ENCODE assay signal across 14 mouse cellular contexts in genomic region chr16:95432540-95432971, GRCm38 (mm10).
DNase-seq lines count a peak whose midpoint lies in the region; ATAC-seq and TF ChIP-seq lines count a peak whose summit lies in the region.
"Had no signal": no experiment of that assay in that cellular context is flagged by ENCODE, and none has a peak within 500 bp of the region (broad histone marks: within the 10 kb centered on the region; RNA-seq: fewer than 3 reads in every experiment).

No protein-coding gene starts in this region.

- intact Hi-C loops in heart, adult 2 months (cut with DNase I) = loop anchor here (10.0 kb wide), 1 partner anchor 322 kb away; no protein-coding TSS in a partner anchor
- intact Hi-C loops in heart, postnatal 10 days (cut with DNase I) = no loop called here

- peaks cover 17% of the 10 kb centered on the region for H3K4me1 ChIP-seq in liver, postnatal 0 days (ENCODE audit: insufficient read depth)
- peaks cover 22% of the 10 kb centered on the region for H3K4me1 ChIP-seq in heart, adult 2 months (ENCODE audit: control insufficient read depth, insufficient read depth, low read length)
- H3K4me1 ChIP-seq: forebrain, embryonic 15.5 days had no signal

- WGBS in liver, postnatal 0 days (ENCODE audit: insufficient replicate concordance) = 54% methylated on average over 2 of the region's 2 CpGs
- 3% methylated on average over 2 of the region's 2 CpGs for WGBS in heart, adult 2 months

- no peaks in the 10 kb centered on the region; the same call in 1 of the 2 replicates for H3K79me2 ChIP-seq in heart, adult 2 months (replicated peaks; ENCODE audit: control insufficient read depth, insufficient read depth, low read length)

- H3K27me3 ChIP-seq in liver, postnatal 0 days (ENCODE audit: insufficient read depth, low read length) = no peaks in the 10 kb centered on the region
- no peaks in the 10 kb centered on the region for H3K27me3 ChIP-seq in heart, adult 2 months (ENCODE audit: control insufficient read depth, insufficient read depth, low read length)
- H3K27me3 ChIP-seq: forebrain, embryonic 15.5 days; kidney, embryonic 15.5 days; limb, embryonic 13.5 days had no signal

- H3K36me3 ChIP-seq in liver, postnatal 0 days (replicated peaks; ENCODE audit: insufficient read depth, low read length) = no peaks in the 10 kb centered on the region
- peaks cover 2% of the 10 kb centered on the region for H3K36me3 ChIP-seq in heart, adult 2 months (ENCODE audit: control insufficient read depth, insufficient read depth, low read length)
- H3K36me3 ChIP-seq: forebrain, embryonic 15.5 days; kidney, embryonic 15.5 days; limb, embryonic 13.5 days had no signal

- no peak overlapping the region for H3K4me2 ChIP-seq in liver, postnatal 0 days (ENCODE audit: low read depth, low read length)
- H3K4me2 ChIP-seq: forebrain, embryonic 15.5 days; kidney, embryonic 15.5 days; limb, embryonic 13.5 days; midbrain, embryonic 11.5 days had no signal

- peak; percentile 55 for ATAC-seq in liver, postnatal 0 days
- ATAC-seq: activated CD4-positive, CD25-positive, alpha-beta regulatory T cell, adult 4 months; forebrain, embryonic 15.5 days had no signal

- no peak overlapping the region for H3K9ac ChIP-seq in liver, postnatal 0 days (replicated peaks)
- no peak overlapping the region for H3K9ac ChIP-seq in heart, adult 2 months (ENCODE audit: low read depth, low read length)
- H3K9ac ChIP-seq: forebrain, embryonic 15.5 days; kidney, embryonic 15.5 days; limb, embryonic 13.5 days had no signal

- no peak for DNase-seq in liver, postnatal 0 days
- DNase-seq in liver = no peak
- DNase-seq in heart, adult 2 months = peak in 1 of 2 experiments; percentile 49
- DNase-seq in heart, postnatal 10 days = peak; percentile 63 to 72
- peak; percentile 56 for DNase-seq in skeletal muscle tissue, adult 2 months (ENCODE audit: low read depth, low spot score)
- no peak for DNase-seq in thymus, postnatal 36 days
- no peak for DNase-seq in kidney, postnatal 25 days
- no peak for DNase-seq in adrenal gland, postnatal 14 days
- DNase-seq: cerebellum, adult 11-12 months had no signal

- peak overlapping the region; percentile 57 for H3K27ac ChIP-seq in liver, postnatal 0 days (ENCODE audit: low read depth)
- peak overlapping the region; percentile 49 for H3K27ac ChIP-seq in heart, adult 2 months
- H3K27ac ChIP-seq: forebrain, embryonic 15.5 days; kidney, embryonic 15.5 days; limb, embryonic 13.5 days had no signal

- no peak for TF ChIP-seq POLR2A in heart, adult 2 months (IDR thresholded peaks at IDR 0.05; ENCODE audit: insufficient read depth, low read depth, low read length)

- H3K4me3 ChIP-seq in liver, postnatal 0 days (ENCODE audit: low read depth, low read length) = no peak overlapping the region
- H3K4me3 ChIP-seq in heart, adult 2 months = no peak overlapping the region
- H3K4me3 ChIP-seq: forebrain, embryonic 15.5 days; kidney, embryonic 15.5 days; limb, embryonic 13.5 days had no signal

- TF ChIP-seq EP300 in liver, postnatal 0 days (IDR thresholded peaks at IDR 0.05; ENCODE audit: low read depth) = no peak
- peak; percentile 84; the same call in 1 of the 2 replicates for TF ChIP-seq EP300 in heart, adult 2 months (IDR thresholded peaks at IDR 0.05; ENCODE audit: insufficient read depth, low read depth, low read length)

- TF ChIP-seq CTCF in liver, postnatal 0 days (IDR thresholded peaks at IDR 0.05; ENCODE audit: low read depth) = no peak
- peak; percentile 18; the same call in 1 of the 2 replicates for TF ChIP-seq CTCF in heart, adult 2 months (IDR thresholded peaks at IDR 0.05)

- no peaks in the 10 kb centered on the region for H3K9me3 ChIP-seq in liver, postnatal 0 days (ENCODE audit: low read length)
- H3K9me3 ChIP-seq: forebrain, embryonic 15.5 days; kidney, embryonic 15.5 days; limb, embryonic 13.5 days had no signal

Comparison
In these comparisons a context has a peak if more than half of its experiments do, and no peak if none do; other contexts are left out.
1. DNase-seq: peak in heart, postnatal 10 days (2 of 2) and skeletal muscle tissue, adult 2 months (single experiment); none in liver, postnatal 0 days (single experiment), liver (single experiment), thymus, postnatal 36 days (0 of 2), kidney, postnatal 25 days (0 of 2) and adrenal gland, postnatal 14 days (single experiment).